Mouse (Mus musculus): ENCODE measurements around the gene Kcnb1.

GRCm38 (mm10) chr2:167233771-167234170 lies 43.8 kb upstream of the Kcnb1 start:
- TF ChIP-seq HCFC1 (IDR thresholded peaks at IDR 0.05; ENCODE audit: borderline replicate concordance, insufficient read depth, low read length) (no peak), ZNF384 (IDR thresholded peaks at IDR 0.05; ENCODE audit: low read depth, low read length) (no peak), MAFK (IDR thresholded peaks at IDR 0.05; ENCODE audit: insufficient read depth, low read depth, low read length) (no peak), ZC3H11A (IDR thresholded peaks at IDR 0.05; ENCODE audit: borderline replicate concordance, low read depth, low read length) (no peak), CHD2 (IDR thresholded peaks at IDR 0.05; ENCODE audit: low read depth, low read length) (no peak)

Measured in ES-E14 (cell line).